Mouse (Mus musculus): ENCODE measurements around the gene Ythdc1.

- TF ChIP-seq CTCF (IDR thresholded peaks at IDR 0.05; ENCODE audit: low read depth, low read length) = no peak
- TF ChIP-seq POLR2AphosphoS5 (IDR thresholded peaks at IDR 0.05; ENCODE audit: insufficient replicate concordance, low read depth, low read length) = no peak
- TF ChIP-seq TAL1 (conservative IDR thresholded peaks at IDR 0.05; ENCODE audit: low read depth, low read length) = no peak
These were observed 36.2 kb downstream of the Ythdc1 start for GRCm38 (mm10) chr5:86840207-86840606.
